Mouse (Mus musculus): ENCODE measurements at regions not wholly inside any gene's neighbourhood (a gene's known extent, or its start where the extent isn't known, plus 50 kb on each side); places are given as distances from the start of the nearest gene placed in this dataset.

DNA sequence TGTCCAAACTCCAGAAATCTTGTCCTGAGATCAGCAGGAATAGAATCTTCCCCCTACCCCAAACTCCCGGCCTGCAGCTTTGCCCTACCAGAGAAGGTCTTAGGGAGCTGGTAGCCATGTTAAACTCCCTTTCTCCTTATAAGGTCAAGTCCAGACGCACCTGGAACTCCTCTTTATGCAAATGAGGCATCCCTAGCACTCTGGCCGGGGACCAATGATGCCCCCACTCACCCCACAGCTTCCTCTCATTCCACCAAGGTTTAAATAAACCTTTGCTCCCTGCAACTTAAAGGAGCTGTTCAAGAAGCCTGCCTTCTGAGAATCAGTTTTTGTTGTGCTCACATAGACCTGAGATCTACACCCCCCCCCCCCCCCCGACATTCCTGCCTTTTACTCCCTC lies 158.6 kb upstream of the Gimd1 start:
- no peak for TF ChIP-seq CTCF (IDR thresholded peaks at IDR 0.05; ENCODE audit: low read depth, low read length)
- TF ChIP-seq POLR2A (IDR thresholded peaks at IDR 0.05; ENCODE audit: borderline replicate concordance, low read depth, low read length): no peak
- Histone ChIP-seq H3K4me1 (ENCODE audit: control insufficient read depth, insufficient read depth, low read length) (peaks cover 3% of the 10 kb centered on the region), H3K27ac (ENCODE audit: insufficient read depth, low read depth, low read length) (no peak overlapping the region), H3K4me3 (ENCODE audit: insufficient read depth, low read length) (no peak overlapping the region)

DNA sequence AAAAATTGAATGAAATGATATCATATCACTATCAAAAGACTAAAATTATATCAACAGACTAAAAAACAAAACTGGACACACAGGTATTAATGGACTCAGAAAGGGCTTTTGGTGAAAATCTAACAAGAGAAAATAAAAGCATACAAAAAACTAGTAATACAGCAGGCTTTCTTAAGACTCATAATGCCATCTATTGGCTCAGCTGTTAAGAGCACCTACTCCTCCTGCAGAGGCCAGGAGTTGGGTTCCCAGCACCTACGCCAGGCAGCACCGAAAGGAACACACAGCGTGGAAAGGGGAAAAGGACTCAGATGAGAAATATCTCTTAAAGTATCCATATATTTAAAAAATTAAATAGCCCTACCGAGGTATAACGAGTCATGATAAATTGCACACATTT lies 151.9 kb upstream of the Gimd1 start:
- Histone ChIP-seq H3K4me1 (ENCODE audit: control insufficient read depth, insufficient read depth, low read length) (peaks cover 3% of the 10 kb centered on the region), H3K4me3 (ENCODE audit: insufficient read depth, low read length) (no peak overlapping the region), H3K27ac (ENCODE audit: insufficient read depth, low read depth, low read length) (no peak overlapping the region)
- TF ChIP-seq CTCF (IDR thresholded peaks at IDR 0.05; ENCODE audit: low read depth, low read length) (no peak), POLR2A (IDR thresholded peaks at IDR 0.05; ENCODE audit: borderline replicate concordance, low read depth, low read length) (no peak)

GRCm38 (mm10) chr3:132479275-132479674 lies 150.3 kb upstream of the Gimd1 start:
- Histone ChIP-seq H3K4me3 (ENCODE audit: insufficient read depth, low read length) (no peak overlapping the region), H3K27ac (ENCODE audit: insufficient read depth, low read depth, low read length) (no peak overlapping the region), H3K4me1 (ENCODE audit: control insufficient read depth, insufficient read depth, low read length) (peaks cover 3% of the 10 kb centered on the region)
- no peak for TF ChIP-seq CTCF (IDR thresholded peaks at IDR 0.05; ENCODE audit: low read depth, low read length)
- TF ChIP-seq POLR2A (IDR thresholded peaks at IDR 0.05; ENCODE audit: borderline replicate concordance, low read depth, low read length): no peak

- no peak for TF ChIP-seq CTCF (IDR thresholded peaks at IDR 0.05; ENCODE audit: low read depth, low read length)
- no peak for TF ChIP-seq POLR2A (IDR thresholded peaks at IDR 0.05; ENCODE audit: borderline replicate concordance, low read depth, low read length)
- no peaks in the 10 kb centered on the region for H3K4me1 ChIP-seq (ENCODE audit: control insufficient read depth, insufficient read depth, low read length)
- H3K27ac ChIP-seq (ENCODE audit: insufficient read depth, low read depth, low read length): no peak overlapping the region
- no peak overlapping the region for H3K4me3 ChIP-seq (ENCODE audit: insufficient read depth, low read length)
Observed at GRCm38 (mm10) chr3:132484814-132485213, 144.8 kb upstream of the Gimd1 start.

- TF ChIP-seq CTCF (IDR thresholded peaks at IDR 0.05; ENCODE audit: low read depth, low read length) (no peak), POLR2A (IDR thresholded peaks at IDR 0.05; ENCODE audit: borderline replicate concordance, low read depth, low read length) (no peak)
- no peaks in the 10 kb centered on the region for H3K4me1 ChIP-seq (ENCODE audit: control insufficient read depth, insufficient read depth, low read length)
- H3K27ac ChIP-seq (ENCODE audit: insufficient read depth, low read depth, low read length): no peak overlapping the region
- H3K4me3 ChIP-seq (ENCODE audit: insufficient read depth, low read length): no peak overlapping the region
Observed at GRCm38 (mm10) chr3:132485553-132485952, 144.1 kb upstream of the Gimd1 start.

GRCm38 (mm10) chr3:132506095-132506494 lies 123.5 kb upstream of the Gimd1 start:
- no peak overlapping the region for H3K4me3 ChIP-seq (ENCODE audit: insufficient read depth, low read length)
- H3K27ac ChIP-seq (ENCODE audit: insufficient read depth, low read depth, low read length): no peak overlapping the region
- TF ChIP-seq POLR2A (IDR thresholded peaks at IDR 0.05; ENCODE audit: borderline replicate concordance, low read depth, low read length) (no peak), CTCF (IDR thresholded peaks at IDR 0.05; ENCODE audit: low read depth, low read length) (0 out of 2 replicates have a peak, but pooled peaks have one; percentile 32)
- H3K4me1 ChIP-seq (ENCODE audit: control insufficient read depth, insufficient read depth, low read length): no peaks in the 10 kb centered on the region

DNA sequence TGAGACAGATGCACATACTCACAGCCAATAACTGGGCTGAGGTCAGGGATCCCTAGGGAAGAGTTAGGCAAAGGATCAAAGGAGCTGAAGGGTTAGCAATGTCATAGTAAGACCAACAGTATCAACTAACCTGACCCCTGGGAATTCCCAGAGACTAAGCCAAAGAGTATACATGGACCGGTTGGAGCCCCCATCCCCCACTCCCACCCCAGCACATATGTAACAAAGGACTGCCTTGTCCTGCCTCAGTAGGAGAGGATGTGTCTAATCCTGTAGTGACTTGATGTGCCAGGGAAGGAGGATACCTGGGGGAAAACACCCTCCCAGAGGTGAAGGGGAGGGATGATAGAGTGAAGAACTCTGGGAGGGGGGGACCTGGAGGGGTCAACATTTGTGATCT lies 119.4 kb upstream of the Gimd1 start:
- no peak for TF ChIP-seq CTCF (IDR thresholded peaks at IDR 0.05; ENCODE audit: low read depth, low read length)
- no peak for TF ChIP-seq POLR2A (IDR thresholded peaks at IDR 0.05; ENCODE audit: borderline replicate concordance, low read depth, low read length)
- Histone ChIP-seq H3K4me3 (ENCODE audit: insufficient read depth, low read length) (no peak overlapping the region), H3K4me1 (ENCODE audit: control insufficient read depth, insufficient read depth, low read length) (no peaks in the 10 kb centered on the region), H3K27ac (ENCODE audit: insufficient read depth, low read depth, low read length) (no peak overlapping the region)

- no peaks in the 10 kb centered on the region for H3K4me1 ChIP-seq (ENCODE audit: control insufficient read depth, insufficient read depth, low read length)
- H3K4me3 ChIP-seq (ENCODE audit: insufficient read depth, low read length): no peak overlapping the region
- no peak overlapping the region for H3K27ac ChIP-seq (ENCODE audit: insufficient read depth, low read depth, low read length)
- no peak for TF ChIP-seq POLR2A (IDR thresholded peaks at IDR 0.05; ENCODE audit: borderline replicate concordance, low read depth, low read length)
- no peak for TF ChIP-seq CTCF (IDR thresholded peaks at IDR 0.05; ENCODE audit: low read depth, low read length)
Observed at GRCm38 (mm10) chr3:132512526-132513102, 117.0 kb upstream of the Gimd1 start.

- H3K4me1 ChIP-seq (ENCODE audit: control insufficient read depth, insufficient read depth, low read length): no peaks in the 10 kb centered on the region
- H3K27ac ChIP-seq (ENCODE audit: insufficient read depth, low read depth, low read length): no peak overlapping the region
- TF ChIP-seq POLR2A (IDR thresholded peaks at IDR 0.05; ENCODE audit: borderline replicate concordance, low read depth, low read length): no peak
- no peak for TF ChIP-seq CTCF (IDR thresholded peaks at IDR 0.05; ENCODE audit: low read depth, low read length)
- H3K4me3 ChIP-seq (ENCODE audit: insufficient read depth, low read length): no peak overlapping the region
Observed at GRCm38 (mm10) chr3:132533323-132533904, 96.2 kb upstream of the Gimd1 start.

GRCm38 (mm10) chr3:132539780-132540658 lies 89.6 kb upstream of the Gimd1 start:
- Histone ChIP-seq H3K4me1 (ENCODE audit: control insufficient read depth, insufficient read depth, low read length) (no peaks in the 10 kb centered on the region), H3K4me3 (ENCODE audit: insufficient read depth, low read length) (no peak overlapping the region), H3K27ac (ENCODE audit: insufficient read depth, low read depth, low read length) (no peak overlapping the region)
- TF ChIP-seq CTCF (IDR thresholded peaks at IDR 0.05; ENCODE audit: low read depth, low read length): no peak
- no peak for TF ChIP-seq POLR2A (IDR thresholded peaks at IDR 0.05; ENCODE audit: borderline replicate concordance, low read depth, low read length)

Measured in bone marrow macrophage, adult 2 months (primary cell).